Mouse (Mus musculus) heart, embryonic 14.5 days (tissue): ENCODE results near the gene Spg7. TPM values are rescaled to one million over a fixed set of nuclear protein-coding genes. Genes with fewer than 3 reads are reported as not detected.

Experiments used
- ATAC-seq: fragments of 200-750 bp; cut with Nextera tagmentation; 2 replicates; pipeline ENCODE4 v1.8.0; 2017; ENCODE audit warnings: low read depth, moderate TSS enrichment; ENCODE audit not compliant: insufficient number of reproducible peaks, insufficient read depth, low FRiP score
- H3K27ac ChIP-seq, 2 experiments: fragments of 200-500 bp in 1 of 2; fragments of 300-500 bp in 1 of 2; sonication (generic) in 1 of 2; replicated peaks in 1 of 2; 2 replicates each; pipeline ENCODE4 v1.5.1; 2012 to 2014; ENCODE audit warnings: low read depth in 2 of 2, low read length in 2 of 2, control low read depth in 1 of 2, mild to moderate bottlenecking in 1 of 2, mixed read lengths in 1 of 2; ENCODE audit not compliant: control insufficient read depth in 1 of 2, insufficient read depth in 1 of 2
- H3K27me3 ChIP-seq: fragments of 300-500 bp; sonication (generic); 2 replicates; pipeline ENCODE4 v1.6.1; 2014; ENCODE audit warnings: mild to moderate bottlenecking, low read length, control low read depth; ENCODE audit not compliant: control insufficient read depth, insufficient read depth
- H3K36me3 ChIP-seq: fragments of 300-500 bp; sonication (generic); 2 replicates; pipeline ENCODE4 v1.6.1; 2014; ENCODE audit warnings: mild to moderate bottlenecking, control low read depth, low read length, mixed read lengths; ENCODE audit not compliant: control insufficient read depth, insufficient read depth
- H3K4me1 ChIP-seq, 2 experiments: fragments of 200-500 bp in 1 of 2; fragments of 300-500 bp in 1 of 2; sonication (generic) in 1 of 2; 2 replicates each; pipeline ENCODE4 v1.6.1; 2012 to 2014; ENCODE audit warnings: low read length in 2 of 2, control low read depth in 1 of 2, mixed read lengths in 1 of 2; ENCODE audit not compliant: control insufficient read depth in 2 of 2, insufficient read depth in 2 of 2
- H3K4me2 ChIP-seq: fragments of 300-500 bp; sonication (generic); 2 replicates; pipeline ENCODE4 v1.6.1; 2014; ENCODE audit warnings: mild to moderate bottlenecking, low read length
- H3K4me3 ChIP-seq, 2 experiments: fragments of 200-500 bp in 1 of 2; fragments of 300-500 bp in 1 of 2; sonication (generic) in 1 of 2; 2 replicates each; pipeline ENCODE4 v1.5.1; 2012 to 2014; ENCODE audit warnings: low read length in 2 of 2, mild to moderate bottlenecking in 2 of 2, control low read depth in 1 of 2, low read depth in 1 of 2, moderate library complexity in 1 of 2; ENCODE audit not compliant: control insufficient read depth in 1 of 2, insufficient read depth in 1 of 2
- H3K9ac ChIP-seq: fragments of 300-500 bp; sonication (generic); 2 replicates; pipeline ENCODE4 v1.6.1; 2014; ENCODE audit warnings: mild to moderate bottlenecking, low read length
- H3K9me3 ChIP-seq: fragments of 300-500 bp; sonication (generic); 2 replicates; pipeline ENCODE4 v1.6.1; 2016; ENCODE audit warnings: low read length, control low read depth; ENCODE audit not compliant: control insufficient read depth
- WGBS: fragments of 180-500 bp; shearing (Covaris S2); extraction: QIAGEN DNeasy Blood & Tissue Kit; methylation state at CpG from one replicate; pipeline ENCODE4 v1.1.7; 2014; 5-methylcytosine and 5-hydroxymethylcytosine counted together
- polyA plus RNA-seq: library from polyadenylated mRNA; unstranded; fragments of >200 nt; fragmentation: Nextera tagmentation; extraction: Ambion mirVana; gene quantifications from 2 replicates; pipeline ENCODE4 v1.2.1, GENCODE M21; 2014

Spg7 gene
- polyA plus RNA-seq, 1 experiment from 2014 or later, result 64.7 TPM

- 73% methylated on average over 4 of the region's 4 CpGs for WGBS
- no peak overlapping the region for H3K4me2 ChIP-seq
- H3K9me3 ChIP-seq, result no peaks in the 10 kb centered on the region
- ATAC-seq, result no peak
- 0 out of 2 replicates have a peak, but pooled peaks cover 6% of the 10 kb centered on the region for H3K36me3 ChIP-seq
- H3K27me3 ChIP-seq, result no peaks in the 10 kb centered on the region
- H3K27ac ChIP-seq, result no peak overlapping the region
- no peak overlapping the region for H3K9ac ChIP-seq
- H3K4me3 ChIP-seq, result no peak overlapping the region
- H3K4me1 ChIP-seq, result peaks cover 2 to 11% of the 10 kb centered on the region in 2 experiments; a peak in 2 of 4 replicates
Observed at GRCm38 (mm10) chr8:123046706-123047105, 16.0 kb upstream of the Spg7 start.

- H3K27me3 ChIP-seq, result no peaks in the 10 kb centered on the region
- H3K4me3 ChIP-seq, result no peak overlapping the region
- H3K27ac ChIP-seq, result no peak overlapping the region
- no peak overlapping the region for H3K4me2 ChIP-seq
- H3K36me3 ChIP-seq, result 0 out of 2 replicates have a peak, but pooled peaks cover 6% of the 10 kb centered on the region
- H3K9ac ChIP-seq, result no peak overlapping the region
- WGBS, result 86% methylated on average over 7 of the region's 7 CpGs
- no peaks in the 10 kb centered on the region for H3K9me3 ChIP-seq
- H3K4me1 ChIP-seq, result peaks cover 2 to 11% of the 10 kb centered on the region in 2 experiments; a peak in 2 of 4 replicates
- ATAC-seq, result no peak
Observed at GRCm38 (mm10) chr8:123047827-123048226, 14.9 kb upstream of the Spg7 start.

GRCm38 (mm10) chr8:123048402-123048801, 14.3 kb upstream of the Spg7 start:
- Histone ChIP-seq H3K4me3 (no peak overlapping the region), H3K27me3 (no peaks in the 10 kb centered on the region), H3K4me1 (peaks cover under 1 to 7% of the 10 kb centered on the region in 2 experiments; a peak in 2 of 4 replicates), H3K27ac (no peak overlapping the region), H3K9ac (no peak overlapping the region), H3K9me3 (no peaks in the 10 kb centered on the region), H3K4me2 (no peak overlapping the region), H3K36me3 (0 out of 2 replicates have a peak, but pooled peaks cover 6% of the 10 kb centered on the region)
- ATAC-seq, result no peak
- 83% methylated on average over 7 of the region's 7 CpGs for WGBS

GRCm38 (mm10) chr8:123051458-123051857, 11.3 kb upstream of the Spg7 start:
- H3K4me2 ChIP-seq, result no peak overlapping the region
- H3K27ac ChIP-seq, result no peak overlapping the region
- no peaks in the 10 kb centered on the region for H3K9me3 ChIP-seq
- H3K27me3 ChIP-seq, result no peaks in the 10 kb centered on the region
- WGBS, result 61% methylated on average over 5 of the region's 5 CpGs
- ATAC-seq, result no peak
- H3K36me3 ChIP-seq, result no peaks in the 10 kb centered on the region
- no peak overlapping the region for H3K9ac ChIP-seq
- no peaks in the 10 kb centered on the region for H3K4me1 ChIP-seq
- H3K4me3 ChIP-seq, result no peak overlapping the region

GRCm38 (mm10) chr8:123064072-123064471, 1.3 kb downstream of the Spg7 start:
- WGBS, result 80% methylated on average over 4 of the region's 4 CpGs

GRCm38 (mm10) chr8:123064809-123065213, 2.1 kb downstream of the Spg7 start:
- peaks cover 4 to 20% of the 10 kb centered on the region in 2 experiments for H3K4me1 ChIP-seq
- H3K9me3 ChIP-seq, result no peaks in the 10 kb centered on the region
- H3K9ac ChIP-seq, result peak overlapping the region; percentile 93
- peak overlapping the region; percentile 88 to 93 for H3K27ac ChIP-seq
- no peak for ATAC-seq
- H3K4me2 ChIP-seq, result peak overlapping the region; percentile 88
- peaks cover 21% of the 10 kb centered on the region for H3K36me3 ChIP-seq
- H3K27me3 ChIP-seq, result no peaks in the 10 kb centered on the region
- 2% methylated on average over 14 of the region's 14 CpGs for WGBS
- H3K4me3 ChIP-seq, result peak overlapping the region; percentile 86 to 95

More at GRCm38 (mm10) chr8:123064072-123064471, 1.3 kb downstream of the Spg7 start:
- peak overlapping the region; percentile 88 for H3K4me2 ChIP-seq
- H3K9ac ChIP-seq, result peak overlapping the region; percentile 93; the same call in 1 of the 2 replicates
- H3K9me3 ChIP-seq, result no peaks in the 10 kb centered on the region
- peaks cover 4 to 20% of the 10 kb centered on the region in 2 experiments for H3K4me1 ChIP-seq
- ATAC-seq, result no peak
- no peak overlapping the region for H3K27ac ChIP-seq
- H3K27me3 ChIP-seq, result no peaks in the 10 kb centered on the region
- H3K36me3 ChIP-seq, result peaks cover 21% of the 10 kb centered on the region
- H3K4me3 ChIP-seq, result peak overlapping the region in 1 of 2 experiments; percentile 95; a peak in 1 of 4 replicates

GRCm38 (mm10) chr8:123065214-123066100, 2.7 kb downstream of the Spg7 start:
- peak overlapping the region; percentile 93 for H3K9ac ChIP-seq
- peak; percentile 97 for ATAC-seq

More at GRCm38 (mm10) chr8:123065214-123066100, 2.7 kb downstream of the Spg7 start:
- Histone ChIP-seq H3K4me2 (peak overlapping the region; percentile 88), H3K27me3 (no peaks in the 10 kb centered on the region), H3K4me3 (peak overlapping the region; percentile 86 to 95), H3K36me3 (peaks cover 26% of the 10 kb centered on the region), H3K9me3 (no peaks in the 10 kb centered on the region), H3K27ac (peak overlapping the region; percentile 88 to 93), H3K4me1 (peaks cover 4 to 20% of the 10 kb centered on the region in 2 experiments)
- under 1% methylated on average over 84 of the region's 84 CpGs for WGBS
